Mouse (Mus musculus): Measurements from ENCODE around the gene Gm973. TPM values are rescaled to one million over a fixed set of nuclear protein-coding genes. Genes with fewer than 3 reads are reported as not detected.

The Gm973 gene
- total and polyA plus RNA-seq, 3 experiments, result 2.3 to 14.9 (median 7.6) TPM

DNA sequence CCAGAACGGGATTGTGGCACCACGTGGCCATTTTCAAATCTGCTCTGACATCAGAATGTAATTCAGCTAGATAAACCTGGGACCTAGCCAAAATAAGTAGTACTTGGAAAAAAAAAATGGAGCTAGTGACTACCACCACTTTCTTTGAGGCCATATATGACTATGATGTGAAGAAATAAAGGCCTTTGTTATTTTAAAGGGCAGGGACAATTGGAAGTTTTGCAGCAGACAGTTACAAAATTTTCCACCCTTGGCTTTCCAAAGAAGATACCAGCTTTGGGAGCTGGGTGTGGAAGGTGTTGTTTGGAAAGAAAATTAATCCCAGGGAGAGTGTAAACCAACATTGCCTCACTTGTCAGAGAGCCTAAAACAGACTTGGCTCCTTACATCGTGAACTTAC is 37.2 kb upstream of the Gm973 start:
- peaks cover 13 to 34% of the 10 kb centered on the region in 2 experiments for H3K4me1 ChIP-seq (ENCODE audit: control insufficient read depth in 1 of 2, insufficient read depth in 2 of 2)
- dilution Hi-C loops (cut with MboI; ENCODE audit: extremely low pct_ligation_motif_present, extremely low pct_unique_long_range_greater_than_20kb, low sequenced_read_pairs), result no loop called here
- peaks cover 8% of the 10 kb centered on the region for H3K9me3 ChIP-seq (replicated peaks; ENCODE audit: low read length)
- H3K9ac ChIP-seq (ENCODE audit: insufficient read depth, low read depth), result no peak overlapping the region
- H3K27me3 ChIP-seq (replicated peaks), result no peaks in the 10 kb centered on the region
- no peak overlapping the region for H3K4me3 ChIP-seq (replicated peaks in 1 of 3; ENCODE audit: low read depth in 2 of 3, low read length in 2 of 3, poor library complexity in 1 of 3)
- H3K36me3 ChIP-seq (replicated peaks in 1 of 2; ENCODE audit: control insufficient read depth in 1 of 2, insufficient read depth in 1 of 2, low read length in 1 of 2), result peaks cover 7 to 9% of the 10 kb centered on the region in 2 experiments
- no peak for DNase-seq (ENCODE audit: extremely low read depth)
- peaks cover 11% of the 10 kb centered on the region for H3K79me2 ChIP-seq (replicated peaks; ENCODE audit: control insufficient read depth, extremely low read depth, insufficient read depth, poor library complexity, severe bottlenecking)
- no peak overlapping the region for H3K4me2 ChIP-seq (ENCODE audit: insufficient read depth, low read depth, poor library complexity, severe bottlenecking)
- no peak overlapping the region for H3K27ac ChIP-seq (ENCODE audit: insufficient read depth, low read depth)
- in situ Hi-C loops (cut with MboI; ENCODE audit: low pct_ligation_motif_present, low pct_unique_long_range_greater_than_20kb, low sequenced_read_pairs), result no loop called here
- no peak for TF ChIP-seq ELF1 (IDR thresholded peaks at IDR 0.05; ENCODE audit: low read depth, low read length)
- no peak for TF ChIP-seq ETS1 (conservative IDR thresholded peaks at IDR 0.05; ENCODE audit: low read depth, low read length)
- no peak for TF ChIP-seq JUN (IDR thresholded peaks at IDR 0.05; ENCODE audit: insufficient read depth, low read depth, low read length)
- no peak for TF ChIP-seq PAX5 (IDR thresholded peaks at IDR 0.05; ENCODE audit: low read length)
- no peak for TF ChIP-seq BHLHE40 (IDR thresholded peaks at IDR 0.05; ENCODE audit: low read depth, low read length)

DNA sequence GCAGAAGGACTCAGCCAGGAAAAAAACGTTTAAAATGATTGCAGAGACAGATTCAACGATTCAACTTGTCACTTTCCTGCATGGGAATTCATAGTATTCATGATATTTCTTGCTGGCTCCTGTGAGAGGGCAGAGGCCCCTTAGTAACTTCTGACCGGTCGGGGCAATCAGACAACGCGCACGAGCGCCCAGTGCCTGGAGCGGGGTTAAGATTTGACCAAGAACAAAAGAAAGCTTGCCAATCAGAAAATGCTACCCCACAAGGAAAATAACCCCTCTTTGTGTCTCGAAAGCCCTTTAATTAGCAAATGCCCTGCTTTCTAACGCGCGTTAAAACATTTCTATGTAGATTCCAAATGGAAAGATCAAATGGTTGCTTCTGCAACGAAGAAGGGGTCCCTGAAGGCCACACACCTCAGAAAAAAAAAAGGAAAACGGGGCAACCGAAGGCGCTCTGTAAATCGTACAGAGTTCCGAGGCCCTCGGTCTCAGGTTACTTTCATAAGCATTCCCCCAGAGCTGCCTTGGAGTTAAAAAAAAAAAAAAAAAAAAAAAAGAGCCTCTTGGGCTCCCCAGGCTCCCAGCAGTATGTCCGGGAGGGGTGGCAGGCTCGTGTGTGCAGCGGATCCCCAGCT is 35.1 kb upstream of the Gm973 start:
- Histone ChIP-seq H3K9ac (ENCODE audit: insufficient read depth, low read depth) (peak overlapping the region; percentile 75), H3K79me2 (replicated peaks; ENCODE audit: control insufficient read depth, extremely low read depth, insufficient read depth, poor library complexity, severe bottlenecking) (peaks cover 30% of the 10 kb centered on the region), H3K9me3 (replicated peaks; ENCODE audit: low read length) (peaks cover 15% of the 10 kb centered on the region), H3K27ac (ENCODE audit: insufficient read depth, low read depth) (peak overlapping the region; percentile 52), H3K4me1 (ENCODE audit: control insufficient read depth in 1 of 2, insufficient read depth in 2 of 2) (peaks cover 15 to 41% of the 10 kb centered on the region in 2 experiments), H3K36me3 (replicated peaks in 1 of 2; ENCODE audit: control insufficient read depth in 1 of 2, insufficient read depth in 1 of 2, low read length in 1 of 2) (peaks cover 14 to 20% of the 10 kb centered on the region in 2 experiments), H3K4me3 (replicated peaks in 1 of 3; ENCODE audit: low read depth in 2 of 3, low read length in 2 of 3, poor library complexity in 1 of 3) (peak overlapping the region; percentile 57 to 64 (median 58)), H3K4me2 (ENCODE audit: insufficient read depth, low read depth, poor library complexity, severe bottlenecking) (peak overlapping the region; percentile 84), H3K27me3 (replicated peaks) (no peaks in the 10 kb centered on the region)
- in situ Hi-C loops (cut with MboI; ENCODE audit: low pct_ligation_motif_present, low pct_unique_long_range_greater_than_20kb, low sequenced_read_pairs), result no loop called here
- DNase-seq (ENCODE audit: extremely low read depth), result no peak
- dilution Hi-C loops (cut with MboI; ENCODE audit: extremely low pct_ligation_motif_present, extremely low pct_unique_long_range_greater_than_20kb, low sequenced_read_pairs), result no loop called here
- TF ChIP-seq ZNF384 (IDR thresholded peaks at IDR 0.05; ENCODE audit: low read depth, low read length) (peak; percentile 83), PAX5 (IDR thresholded peaks at IDR 0.05; ENCODE audit: low read length) (no peak), UBTF (IDR thresholded peaks at IDR 0.05; ENCODE audit: low read depth, low read length) (0 out of 2 replicates have a peak, but pooled peaks have one; percentile 7)

DNA sequence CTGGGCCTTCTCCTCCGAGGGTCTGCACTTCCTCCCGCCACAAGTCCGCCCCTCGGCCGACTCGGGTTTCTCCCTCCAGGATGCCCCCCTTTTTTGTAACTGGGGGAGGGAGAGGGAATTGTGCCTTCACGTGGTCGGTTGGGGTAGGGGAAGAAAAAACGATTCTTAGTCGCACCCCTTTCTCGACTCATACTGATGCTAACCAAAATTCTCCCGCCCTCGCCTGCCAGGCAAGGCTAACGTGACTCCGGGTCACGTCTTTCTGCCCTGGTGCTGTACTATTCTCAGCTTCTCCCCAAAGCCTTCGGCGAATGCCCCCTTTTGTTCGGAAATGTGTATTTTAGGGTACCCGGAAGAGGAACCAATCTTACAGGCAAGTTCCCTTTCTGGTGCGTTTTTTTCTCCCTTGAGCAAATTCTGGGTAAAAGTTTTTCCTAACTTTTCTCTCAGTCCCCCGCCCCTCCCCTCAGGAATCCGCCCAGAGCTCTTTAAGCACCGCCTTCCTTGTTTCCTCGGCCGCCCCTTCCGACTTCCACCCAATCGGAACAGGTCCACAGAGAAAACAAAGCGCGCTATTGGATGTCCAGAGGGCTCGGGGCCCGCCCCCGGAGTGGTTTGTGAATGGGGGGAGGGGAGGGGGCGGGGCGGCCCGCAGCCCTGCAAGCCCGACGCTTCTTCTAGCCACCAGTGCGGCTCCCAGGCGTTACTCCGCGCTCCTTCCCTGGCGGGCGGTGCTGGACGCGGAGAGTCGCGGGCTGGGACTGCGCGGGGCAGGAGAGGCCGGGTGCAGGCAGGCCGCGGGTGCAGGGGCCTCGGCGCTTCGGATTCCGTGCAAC is 34.4 kb upstream of the Gm973 start:
- Histone ChIP-seq H3K4me2 (ENCODE audit: insufficient read depth, low read depth, poor library complexity, severe bottlenecking) (peak overlapping the region; percentile 84), H3K4me1 (ENCODE audit: control insufficient read depth in 1 of 2, insufficient read depth in 2 of 2) (peaks cover 15 to 42% of the 10 kb centered on the region in 2 experiments), H3K79me2 (replicated peaks; ENCODE audit: control insufficient read depth, extremely low read depth, insufficient read depth, poor library complexity, severe bottlenecking) (peaks cover 36% of the 10 kb centered on the region), H3K36me3 (replicated peaks in 1 of 2; ENCODE audit: control insufficient read depth in 1 of 2, insufficient read depth in 1 of 2, low read length in 1 of 2) (peaks cover 14 to 20% of the 10 kb centered on the region in 2 experiments), H3K27me3 (replicated peaks) (no peaks in the 10 kb centered on the region), H3K9me3 (replicated peaks; ENCODE audit: low read length) (peaks cover 15% of the 10 kb centered on the region), H3K4me3 (replicated peaks in 1 of 3; ENCODE audit: low read depth in 2 of 3, low read length in 2 of 3, poor library complexity in 1 of 3) (peak overlapping the region; percentile 62 to 83 (median 64)), H3K27ac (ENCODE audit: insufficient read depth, low read depth) (peak overlapping the region; percentile 67), H3K9ac (ENCODE audit: insufficient read depth, low read depth) (peak overlapping the region; percentile 75)
- dilution Hi-C loops (cut with MboI; ENCODE audit: extremely low pct_ligation_motif_present, extremely low pct_unique_long_range_greater_than_20kb, low sequenced_read_pairs) (no loop called here), in situ Hi-C loops (cut with MboI; ENCODE audit: low pct_ligation_motif_present, low pct_unique_long_range_greater_than_20kb, low sequenced_read_pairs) (no loop called here)
- peak; percentile 97 for DNase-seq (ENCODE audit: extremely low read depth)
- no peak for TF ChIP-seq CTCF (conservative IDR thresholded peaks at IDR 0.05 in 1 of 2, IDR thresholded peaks at IDR 0.05 in 1 of 2; ENCODE audit: low read depth in 2 of 2, low read length in 2 of 2)
- no peak for TF ChIP-seq NRF1 (IDR thresholded peaks at IDR 0.05; ENCODE audit: low read depth, low read length)
- no peak; the same call in 1 of the 2 replicates for TF ChIP-seq MXI1 (IDR thresholded peaks at IDR 0.05; ENCODE audit: low read depth, low read length)
- 0 out of 2 replicates have a peak, but pooled peaks have one; percentile 39 for TF ChIP-seq MYC (IDR thresholded peaks at IDR 0.05; ENCODE audit: low read depth, low read length)
- TF ChIP-seq POLR2A (IDR thresholded peaks at IDR 0.05; ENCODE audit: low read depth, low read length), result peak; percentile 88
- TF ChIP-seq MAZ (IDR thresholded peaks at IDR 0.05; ENCODE audit: low read depth, low read length), result peak; percentile 80; the same call in 1 of the 2 replicates
- no peak for TF ChIP-seq EP300 (IDR thresholded peaks at IDR 0.05; ENCODE audit: low read length)
- peak; percentile 44; the same call in 1 of the 2 replicates for TF ChIP-seq TBP (conservative IDR thresholded peaks at IDR 0.05; ENCODE audit: low read depth, low read length)
- peak; percentile 83 for TF ChIP-seq BHLHE40 (IDR thresholded peaks at IDR 0.05; ENCODE audit: low read depth, low read length)
- peak; percentile 76 for TF ChIP-seq NELFE (IDR thresholded peaks at IDR 0.05; ENCODE audit: low read depth, low read length)
- no peak for TF ChIP-seq JUND (conservative IDR thresholded peaks at IDR 0.05; ENCODE audit: low read depth, low read length)
- peak; percentile 40 for TF ChIP-seq HCFC1 (IDR thresholded peaks at IDR 0.05; ENCODE audit: low read depth, low read length)
- TF ChIP-seq MEF2A (IDR thresholded peaks at IDR 0.05; ENCODE audit: borderline replicate concordance, low read depth, low read length), result peak; percentile 81
- no peak for TF ChIP-seq GABPA (IDR thresholded peaks at IDR 0.05; ENCODE audit: insufficient replicate concordance, low read depth, low read length)
- peak; percentile 65 for TF ChIP-seq TCF12 (IDR thresholded peaks at IDR 0.05; ENCODE audit: low read depth, low read length)
- TF ChIP-seq ZNF384 (IDR thresholded peaks at IDR 0.05; ENCODE audit: low read depth, low read length), result peak; percentile 83
- TF ChIP-seq SIN3A (IDR thresholded peaks at IDR 0.05; ENCODE audit: low read length), result 0 out of 2 replicates have a peak, but pooled peaks have one; percentile 15

All from CH12.LX (cell line).